Mouse (Mus musculus) heart, embryonic 11.5 days (tissue): ENCODE results near the gene Gm11549. TPM values are rescaled to one million over a fixed set of nuclear protein-coding genes. Genes with fewer than 3 reads are reported as not detected.

Experiments
- ATAC-seq: fragments of 200-750 bp; cut with Nextera tagmentation; replicated peaks from 2 replicates; pipeline ENCODE4 v1.8.0; 2017; ENCODE audit warnings: moderate library complexity; ENCODE audit not compliant: insufficient number of reproducible peaks, low FRiP score, low TSS enrichment
- H3K27ac ChIP-seq: fragments of 300-500 bp; sonication (generic); 2 replicates; pipeline ENCODE4 v1.5.1; 2014; ENCODE audit warnings: mild to moderate bottlenecking, low read depth, low read length
- H3K27me3 ChIP-seq: fragments of 300-500 bp; sonication (generic); 2 replicates; pipeline ENCODE4 v1.6.1; 2014; ENCODE audit warnings: mild to moderate bottlenecking, low read length, mixed read lengths; ENCODE audit not compliant: control insufficient read depth, insufficient read depth
- H3K36me3 ChIP-seq: fragments of 300-500 bp; sonication (generic); 2 replicates; pipeline ENCODE4 v1.6.1; 2014; ENCODE audit warnings: mild to moderate bottlenecking, low read length, moderate library complexity, mixed read lengths; ENCODE audit not compliant: control insufficient read depth, insufficient read depth
- H3K4me1 ChIP-seq: fragments of 300-500 bp; sonication (generic); 2 replicates; pipeline ENCODE4 v1.6.1; 2014; ENCODE audit warnings: low read length; ENCODE audit not compliant: control insufficient read depth, insufficient read depth
- H3K4me2 ChIP-seq: fragments of 300-500 bp; sonication (generic); 2 replicates; pipeline ENCODE4 v1.6.1; 2014; ENCODE audit warnings: mild to moderate bottlenecking, moderate library complexity
- H3K4me3 ChIP-seq: fragments of 300-500 bp; sonication (generic); 2 replicates; pipeline ENCODE4 v1.5.1; 2014; ENCODE audit warnings: low read depth, low read length
- H3K9ac ChIP-seq: fragments of 300-500 bp; sonication (generic); 2 replicates; pipeline ENCODE4 v1.6.1; 2014; ENCODE audit warnings: mild to moderate bottlenecking, low read depth, low read length, moderate library complexity
- H3K9me3 ChIP-seq: fragments of 300-500 bp; sonication (generic); replicated peaks from 2 replicates; pipeline ENCODE4 v1.6.1; 2016; ENCODE audit warnings: low read length; ENCODE audit not compliant: control insufficient read depth
- WGBS: fragments of 180-500 bp; shearing (Covaris S2); extraction: QIAGEN DNeasy Blood & Tissue Kit; methylation state at CpG from one replicate; pipeline ENCODE4 v1.1.7; 2014; ENCODE audit not compliant: insufficient replicate concordance; 5-methylcytosine and 5-hydroxymethylcytosine counted together
- polyA plus RNA-seq: library from polyadenylated mRNA; unstranded; fragments of >200 nt; fragmentation: Nextera tagmentation; extraction: Ambion mirVana; gene quantifications from 2 replicates; pipeline ENCODE4 v1.2.1, GENCODE M21; 2014

Gene Gm11549
- polyA plus RNA-seq, 1 experiment from 2014 or later, result 0.16 TPM

DNA sequence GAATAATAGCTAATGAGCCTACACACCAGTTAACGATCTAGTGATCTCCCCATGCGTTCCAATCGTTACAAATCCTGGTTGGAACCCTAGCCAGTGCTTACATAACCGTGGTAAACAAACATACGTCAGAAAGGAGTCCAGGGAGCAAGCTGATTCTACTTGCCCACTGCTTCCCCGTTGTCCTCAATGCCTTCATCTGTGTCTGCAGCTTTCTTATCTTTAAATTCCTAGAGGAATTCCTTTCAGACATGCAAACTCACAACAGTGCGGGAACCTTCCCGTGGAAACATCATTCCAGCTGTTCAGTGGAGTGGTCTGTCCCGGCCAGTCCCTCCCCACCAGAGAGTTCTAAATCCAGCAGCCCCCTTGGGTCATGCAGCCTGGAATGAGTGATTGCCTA lies 38.7 kb downstream of the Gm11549 start:
- no peaks in the 10 kb centered on the region for H3K9me3 ChIP-seq
- no peak overlapping the region for H3K9ac ChIP-seq
- no peak overlapping the region for H3K4me3 ChIP-seq
- H3K27me3 ChIP-seq, result no peaks in the 10 kb centered on the region
- H3K4me1 ChIP-seq, result peaks cover 21% of the 10 kb centered on the region
- H3K4me2 ChIP-seq, result peak overlapping the region; percentile 17; the same call in 1 of the 2 replicates
- H3K36me3 ChIP-seq, result no peaks in the 10 kb centered on the region
- H3K27ac ChIP-seq, result 0 out of 2 replicates have a peak overlapping the region, but pooled peaks have one; percentile 58
- ATAC-seq, result no peak
- 21% methylated on average over 9 of the region's 9 CpGs for WGBS

DNA sequence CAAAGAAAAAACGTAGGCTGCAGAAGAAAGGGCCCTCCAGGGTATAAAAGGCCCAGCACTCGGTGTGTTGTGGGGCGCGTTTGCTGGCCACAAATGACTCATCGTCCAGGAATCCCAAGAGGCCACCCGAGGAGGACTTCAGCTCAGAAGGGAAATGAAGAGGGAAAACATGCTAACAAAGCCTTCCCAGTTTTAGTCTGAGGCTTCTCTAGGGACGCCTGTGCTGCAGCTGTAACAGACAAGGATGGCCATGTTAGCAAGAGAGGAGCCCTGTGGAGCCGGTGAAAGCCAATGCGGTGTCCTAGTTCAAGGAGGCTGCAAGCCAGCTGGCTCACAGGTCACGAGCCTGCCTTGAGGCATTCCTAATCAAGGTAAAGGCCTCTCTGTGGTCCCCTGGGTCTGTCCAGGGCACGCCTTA lies 39.8 kb downstream of the Gm11549 start:
- no peaks in the 10 kb centered on the region for H3K9me3 ChIP-seq
- peaks cover 21% of the 10 kb centered on the region for H3K4me1 ChIP-seq
- peak overlapping the region; percentile 52 for H3K4me2 ChIP-seq
- peak; percentile 75 for ATAC-seq
- H3K36me3 ChIP-seq, result no peaks in the 10 kb centered on the region
- peak overlapping the region; percentile 97 for H3K27ac ChIP-seq
- WGBS, result 2% methylated on average over 11 of the region's 11 CpGs
- no peaks in the 10 kb centered on the region for H3K27me3 ChIP-seq
- H3K4me3 ChIP-seq, result peak overlapping the region; percentile 6; the same call in 1 of the 2 replicates
- peak overlapping the region; percentile 70; the same call in 1 of the 2 replicates for H3K9ac ChIP-seq

DNA sequence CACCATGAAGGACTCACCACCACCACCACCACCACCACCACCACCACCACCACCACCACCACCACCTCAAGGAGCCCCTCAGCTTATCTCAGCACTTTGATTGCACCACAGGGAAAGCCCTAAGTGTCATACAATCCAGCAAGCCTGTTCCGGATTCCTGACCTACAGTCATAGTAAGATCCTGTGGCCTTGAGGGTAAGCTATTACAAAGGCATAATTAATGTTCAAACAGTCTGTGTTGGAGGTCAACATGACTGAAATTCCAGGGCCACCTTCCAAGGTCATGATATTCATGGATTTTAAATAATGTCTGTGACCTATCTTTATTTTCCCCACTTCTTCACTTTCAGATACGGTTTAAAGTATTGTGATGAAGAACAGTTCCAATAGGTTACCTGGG lies 41.1 kb downstream of the Gm11549 start:
- Histone ChIP-seq H3K4me1 (peaks cover 21% of the 10 kb centered on the region), H3K4me3 (no peak overlapping the region), H3K4me2 (no peak overlapping the region), H3K27me3 (no peaks in the 10 kb centered on the region), H3K36me3 (no peaks in the 10 kb centered on the region), H3K9me3 (no peaks in the 10 kb centered on the region), H3K9ac (no peak overlapping the region), H3K27ac (peak overlapping the region; percentile 66)
- no peak for ATAC-seq
- 76% methylated on average over 2 of the region's 2 CpGs for WGBS

DNA sequence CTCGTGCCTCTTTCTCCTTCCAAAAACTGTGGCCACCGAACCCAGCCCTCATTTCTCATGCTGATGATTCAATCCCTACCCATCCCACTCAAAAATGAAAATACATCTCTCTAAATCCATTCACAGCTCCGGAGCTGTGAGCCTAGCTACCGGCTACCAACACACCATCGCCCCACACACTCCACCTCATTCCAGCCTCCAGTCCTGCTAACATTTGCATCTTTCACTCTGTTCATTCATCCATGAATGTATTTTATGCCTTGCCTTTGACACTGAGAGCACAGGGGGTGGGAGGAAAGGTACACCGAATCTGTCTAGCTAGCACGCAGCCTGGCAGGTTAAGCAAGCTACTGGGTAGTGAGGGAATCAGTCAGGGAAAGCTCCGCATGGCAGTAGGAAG lies 42.8 kb downstream of the Gm11549 start:
- Histone ChIP-seq H3K4me3 (no peak overlapping the region), H3K27ac (no peak overlapping the region), H3K9me3 (no peaks in the 10 kb centered on the region), H3K4me2 (no peak overlapping the region), H3K4me1 (peaks cover 21% of the 10 kb centered on the region), H3K36me3 (no peaks in the 10 kb centered on the region), H3K9ac (no peak overlapping the region), H3K27me3 (no peaks in the 10 kb centered on the region)
- ATAC-seq, result no peak
- 84% methylated on average over 8 of the region's 8 CpGs for WGBS

DNA sequence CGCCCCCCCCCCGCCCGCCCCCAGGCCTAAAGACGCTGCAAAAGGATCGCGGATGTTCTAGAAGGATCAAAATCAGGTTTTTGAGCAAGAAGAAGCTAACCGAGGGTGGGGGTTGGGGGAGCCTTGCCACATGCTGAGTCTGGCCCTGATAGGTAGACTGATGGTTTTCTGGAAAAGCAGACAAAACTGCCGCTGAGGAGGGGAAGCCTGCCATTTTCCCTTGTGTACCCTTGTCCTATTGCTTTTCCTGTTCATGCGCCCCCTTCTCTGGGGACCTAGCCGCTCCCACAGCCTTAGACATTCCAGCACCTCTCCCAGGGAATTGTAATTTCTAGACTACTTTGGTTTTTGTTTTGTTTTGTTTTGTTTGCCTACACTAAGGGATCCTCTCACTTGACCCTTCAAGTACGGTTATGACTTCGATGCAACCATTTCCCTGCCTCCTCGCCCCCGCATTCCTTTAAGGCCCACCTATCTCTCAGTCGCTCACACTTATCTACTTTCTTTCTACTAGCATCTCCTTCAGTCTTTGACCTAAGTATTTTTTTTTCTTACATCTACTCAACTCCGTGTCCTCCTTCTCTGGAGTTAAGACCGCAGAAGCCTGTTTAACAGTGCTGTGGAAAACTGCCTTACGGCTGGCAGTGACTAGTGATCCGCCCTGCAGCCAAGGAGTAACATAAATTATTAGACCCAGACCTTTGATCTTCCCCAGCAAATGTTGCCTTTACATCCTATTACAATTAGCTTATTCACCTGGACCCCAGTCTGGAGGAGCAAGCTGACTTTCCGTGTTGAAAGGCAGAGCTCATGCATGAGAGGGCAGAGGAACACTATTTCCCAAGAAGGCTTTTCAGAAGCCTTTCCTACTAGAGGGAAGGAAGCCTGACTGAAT lies 45.1 kb downstream of the Gm11549 start:
- H3K9me3 ChIP-seq, result no peaks in the 10 kb centered on the region
- no peak for ATAC-seq
- H3K27me3 ChIP-seq, result no peaks in the 10 kb centered on the region
- peak overlapping the region; percentile 84 for H3K27ac ChIP-seq
- H3K4me2 ChIP-seq, result peak overlapping the region; percentile 85
- peaks cover 17% of the 10 kb centered on the region for H3K4me1 ChIP-seq
- H3K4me3 ChIP-seq, result peak overlapping the region; percentile 87
- WGBS, result 21% methylated on average over 20 of the region's 20 CpGs
- H3K36me3 ChIP-seq, result no peaks in the 10 kb centered on the region
- peak overlapping the region; percentile 82 for H3K9ac ChIP-seq

DNA sequence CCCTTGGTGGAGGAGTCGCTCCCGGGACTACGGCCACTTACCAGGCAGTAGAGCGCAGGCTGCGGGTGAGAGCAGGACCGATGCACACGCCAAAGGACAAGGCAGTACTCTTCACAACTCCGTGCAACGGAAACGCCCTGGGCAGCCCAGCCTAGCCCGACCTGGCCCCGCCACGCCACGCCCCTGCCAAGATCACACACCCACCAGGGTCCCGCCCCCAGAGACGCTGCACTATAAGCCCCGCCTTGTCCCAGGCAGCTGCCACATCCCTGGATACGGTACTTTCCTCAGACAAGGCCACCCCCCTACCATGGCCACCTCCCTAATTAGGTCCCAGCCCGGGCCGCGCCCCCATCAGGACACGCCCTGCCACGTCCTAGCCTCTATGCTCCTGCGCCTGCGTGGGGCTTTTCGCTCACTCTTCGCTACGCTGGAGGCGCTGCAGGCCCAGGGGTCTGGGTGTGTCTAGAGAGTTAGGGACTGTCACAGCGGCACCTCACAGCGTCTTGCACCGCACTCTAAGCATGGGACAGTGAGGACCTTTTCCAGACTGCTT lies 46.0 kb downstream of the Gm11549 start, which contains the start of the genes Anxa5 and 1810062G17Rik:
Gene Anxa5, minus strand, starts transcription at position 363 of the 556 bp plus-strand sequence.
Gene 1810062G17Rik, plus strand, starts transcription at position 406 of the 556 bp plus-strand sequence.
- WGBS, result under 1% methylated on average over 32 of the region's 32 CpGs
- Histone ChIP-seq H3K9me3 (no peaks in the 10 kb centered on the region), H3K9ac (peak within 1 kb of the TSS; percentile 82), H3K36me3 (no peaks in the 10 kb centered on the region), H3K27me3 (no peaks in the 10 kb centered on the region), H3K27ac (peak within 1 kb of the TSS; percentile 87), H3K4me1 (peaks cover 16% of the 10 kb centered on the region), H3K4me2 (peak within 1 kb of the TSS; percentile 85), H3K4me3 (peak within 1 kb of the TSS; percentile 87)
- peak; percentile 99 for ATAC-seq

DNA sequence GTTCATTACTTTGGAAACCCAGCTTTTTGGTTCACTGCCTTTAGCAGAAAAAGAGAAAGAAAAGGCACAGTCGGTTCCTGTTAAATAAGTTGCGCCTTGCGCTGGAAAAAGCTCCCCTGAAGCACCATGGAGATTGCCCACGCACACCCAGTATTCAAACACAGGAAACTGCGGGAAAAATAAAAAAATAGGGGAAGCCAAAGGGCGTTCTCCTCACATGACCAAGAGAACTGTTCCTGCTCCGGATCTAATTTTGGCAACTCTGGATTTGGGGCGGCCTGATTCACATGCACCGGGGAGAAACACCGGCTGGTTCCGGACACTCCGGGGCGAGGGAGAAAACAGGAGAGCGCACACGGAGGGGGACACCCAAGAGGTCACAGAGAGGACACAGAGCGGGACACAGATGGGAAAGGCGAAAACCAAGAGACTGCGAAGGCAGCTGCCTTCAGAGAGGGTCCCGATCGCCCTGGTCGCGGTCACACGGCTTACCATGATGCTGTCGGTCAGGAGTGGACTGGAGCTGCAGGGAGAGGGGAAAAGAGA lies 46.6 kb downstream of the Gm11549 start:
- peak overlapping the region; percentile 82 for H3K9ac ChIP-seq
- no peak for ATAC-seq
- peak overlapping the region; percentile 85 for H3K4me2 ChIP-seq
- no peaks in the 10 kb centered on the region for H3K27me3 ChIP-seq
- peak overlapping the region; percentile 87 for H3K27ac ChIP-seq
- no peaks in the 10 kb centered on the region for H3K36me3 ChIP-seq
- peak overlapping the region; percentile 87 for H3K4me3 ChIP-seq
- peaks cover 18% of the 10 kb centered on the region for H3K4me1 ChIP-seq
- under 1% methylated on average over 24 of the region's 24 CpGs for WGBS
- no peaks in the 10 kb centered on the region for H3K9me3 ChIP-seq

DNA sequence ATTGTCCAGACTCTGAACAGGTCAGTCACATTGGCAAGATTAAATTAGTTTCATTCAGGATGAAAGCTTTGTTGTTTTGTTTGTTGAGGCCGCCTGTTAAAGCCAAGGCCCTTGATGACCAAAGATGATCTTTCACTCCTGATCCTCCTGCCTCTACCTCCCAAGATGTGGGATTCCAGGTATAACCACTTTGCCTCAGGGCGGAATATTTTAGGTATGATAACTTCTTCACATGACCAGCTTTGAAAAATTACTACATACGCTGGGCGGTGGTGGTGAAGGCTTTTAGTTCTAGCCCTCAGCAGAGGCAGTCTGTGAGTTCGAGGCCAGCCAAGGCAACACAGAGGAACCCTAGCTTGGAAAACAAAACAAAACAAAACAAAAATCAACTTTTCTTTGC lies 47.2 kb downstream of the Gm11549 start:
- no peak overlapping the region for H3K27ac ChIP-seq

More for the DNA sequence above, 47.2 kb downstream of the Gm11549 start:
- no peak for ATAC-seq
- Histone ChIP-seq H3K27me3 (no peaks in the 10 kb centered on the region), H3K36me3 (no peaks in the 10 kb centered on the region), H3K9me3 (no peaks in the 10 kb centered on the region), H3K4me1 (peaks cover 24% of the 10 kb centered on the region), H3K9ac (peak overlapping the region; percentile 82), H3K4me2 (peak overlapping the region; percentile 85), H3K4me3 (peak overlapping the region; percentile 87)
- whole genome bisulfite sequencing, result 78% methylated on average over 5 of the region's 5 CpGs
